Mouse (Mus musculus): ENCODE measurements around the gene Fstl4.

Fstl4 gene

GRCm38 (mm10) chr11:53024403-53024802 lies 260.0 kb downstream of the Fstl4 start:
- no peak for DNase-seq (ENCODE audit: low spot score)

GRCm38 (mm10) chr11:53025686-53026085 lies 261.3 kb downstream of the Fstl4 start:
- DNase-seq (ENCODE audit: low spot score): no peak

- DNase-seq (ENCODE audit: low spot score): no peak
Observed at GRCm38 (mm10) chr11:53028421-53029168, 264.2 kb downstream of the Fstl4 start.

- DNase-seq (ENCODE audit: low spot score): no peak
Observed at GRCm38 (mm10) chr11:53031777-53032176, 267.3 kb downstream of the Fstl4 start.

- peak; percentile 74 for DNase-seq (ENCODE audit: low spot score)
Observed at GRCm38 (mm10) chr11:53032336-53032735, 267.9 kb downstream of the Fstl4 start.

GRCm38 (mm10) chr11:53035414-53035813 lies 271.0 kb downstream of the Fstl4 start:
- DNase-seq (ENCODE audit: low spot score): no peak

- DNase-seq (ENCODE audit: low spot score): no peak
Observed at GRCm38 (mm10) chr11:53046850-53047249, 282.4 kb downstream of the Fstl4 start.

- no peak for DNase-seq (ENCODE audit: low spot score)
Observed at GRCm38 (mm10) chr11:53054151-53054550, 289.7 kb downstream of the Fstl4 start.

GRCm38 (mm10) chr11:53055896-53056295 lies 291.5 kb downstream of the Fstl4 start:
- no peak for DNase-seq (ENCODE audit: low spot score)

GRCm38 (mm10) chr11:53056781-53057180 lies 292.3 kb downstream of the Fstl4 start:
- DNase-seq (ENCODE audit: low spot score): no peak

GRCm38 (mm10) chr11:53057821-53058553 lies 293.6 kb downstream of the Fstl4 start:
- DNase-seq (ENCODE audit: low spot score): no peak

- DNase-seq (ENCODE audit: low spot score): no peak
Observed at GRCm38 (mm10) chr11:53058557-53058956, 294.1 kb downstream of the Fstl4 start.

GRCm38 (mm10) chr11:53067699-53068478 lies 303.5 kb downstream of the Fstl4 start:
- no peak for DNase-seq (ENCODE audit: low spot score)

GRCm38 (mm10) chr11:53068479-53069065 lies 304.1 kb downstream of the Fstl4 start:
- no peak for DNase-seq (ENCODE audit: low spot score)

GRCm38 (mm10) chr11:53069751-53070150 lies 305.3 kb downstream of the Fstl4 start:
- no peak for DNase-seq (ENCODE audit: low spot score)

GRCm38 (mm10) chr11:53071602-53072001 lies 307.2 kb downstream of the Fstl4 start:
- DNase-seq (ENCODE audit: low spot score): no peak

- no peak for DNase-seq (ENCODE audit: low spot score)
Observed at GRCm38 (mm10) chr11:53077641-53078040, 313.2 kb downstream of the Fstl4 start.

GRCm38 (mm10) chr11:53078419-53079334 lies 314.2 kb downstream of the Fstl4 start:
- no peak for DNase-seq (ENCODE audit: low spot score)

GRCm38 (mm10) chr11:53081310-53081709 lies 316.9 kb downstream of the Fstl4 start:
- DNase-seq (ENCODE audit: low spot score): no peak

- peak; percentile 13 for DNase-seq (ENCODE audit: low spot score)
Observed at GRCm38 (mm10) chr11:53085367-53085766, 320.9 kb downstream of the Fstl4 start.

Data from ovary, postnatal 14 days (tissue).